Comparison of ENCODE assay signal across 8 mouse cellular contexts in the genomic region with DNA sequence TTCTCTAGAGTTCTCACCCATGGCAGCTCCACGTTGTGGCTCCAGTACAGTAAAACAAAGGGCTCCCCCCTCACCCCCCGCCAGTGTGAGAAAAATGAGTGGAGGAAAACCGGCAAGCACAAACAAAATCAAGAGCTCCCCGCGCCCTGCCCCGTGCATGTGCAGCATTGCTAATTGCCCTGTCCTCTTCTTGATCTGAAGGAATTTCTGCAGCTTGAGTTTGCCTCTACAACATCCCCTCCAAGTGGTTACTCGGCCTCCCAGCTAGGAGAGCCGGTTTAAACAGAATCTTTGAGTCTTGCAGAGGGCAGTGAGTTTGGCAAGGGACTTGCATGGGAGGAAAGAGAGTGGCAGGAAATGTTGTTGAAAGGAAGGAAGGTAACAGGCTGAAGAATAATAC. TPM values are rescaled to one million over a fixed set of nuclear protein-coding genes. Genes with fewer than 3 reads are reported as not detected.
DNase-seq lines count a peak whose midpoint lies in the region; ATAC-seq and TF ChIP-seq lines count a peak whose summit lies in the region.

No protein-coding gene starts in this region.

- H3K9ac ChIP-seq in midbrain, postnatal 0 days (replicated peaks; ENCODE audit: low read length, poor library complexity, severe bottlenecking) = no peak overlapping the region

- H3K36me3 ChIP-seq in midbrain, postnatal 0 days (ENCODE audit: insufficient read depth, low read length) = no peaks in the 10 kb centered on the region

- peak; percentile 67 for TF ChIP-seq CTCF in midbrain, postnatal 0 days (IDR thresholded peaks at IDR 0.05)

- peak; percentile 49 for ATAC-seq in midbrain, postnatal 0 days (ENCODE audit: low FRiP score)

- no peaks in the 10 kb centered on the region for H3K9me3 ChIP-seq in midbrain, postnatal 0 days (ENCODE audit: low read length)

- 28% methylated on average over 8 of the region's 8 CpGs for WGBS in midbrain, postnatal 0 days

- no peaks in the 10 kb centered on the region for H3K4me1 ChIP-seq in midbrain, postnatal 0 days (ENCODE audit: insufficient read depth, low read length)

- H3K4me3 ChIP-seq in midbrain, postnatal 0 days (ENCODE audit: low read depth, low read length) = no peak overlapping the region

- no peaks in the 10 kb centered on the region for H3K27me3 ChIP-seq in midbrain, postnatal 0 days (ENCODE audit: insufficient read depth, low read length)

- H3K27ac ChIP-seq in midbrain, postnatal 0 days (ENCODE audit: low read depth, low read length) = no peak overlapping the region

- DNase-seq in left cerebral cortex, postnatal 4 days = peak; percentile 30
- DNase-seq in left cerebral cortex, postnatal 36 days (ENCODE audit: low spot score in 2 of 2) = no peak
- DNase-seq in brain, adult 2 months (ENCODE audit: low read depth, low spot score) = peak; percentile 69
- DNase-seq in heart, adult 9 months (ENCODE audit: low spot score in 2 of 2) = peak; percentile 45 to 54
- DNase-seq in kidney, adult 8-10 months = peak; percentile 21 to 28
- DNase-seq in midbrain, postnatal 0 days (ENCODE audit: low spot score) = peak; percentile 70
- DNase-seq in layer of hippocampus, postnatal 14 days (ENCODE audit: low spot score in 2 of 2) = no peak
- no peak for DNase-seq in adrenal gland, postnatal 4 days (ENCODE audit: low spot score in 2 of 2)

- H3K4me2 ChIP-seq in midbrain, postnatal 0 days (ENCODE audit: low read depth, low read length, poor library complexity, severe bottlenecking) = peak overlapping the region; percentile 12; the same call in 1 of the 2 replicates

- intact Hi-C loops in left cerebral cortex, postnatal 4 days (cut with DNase I) = no loop called here
- intact Hi-C loops in left cerebral cortex, postnatal 36 days (cut with DNase I) = no loop called here

RNA-seq across cellular contexts. Expression of a gene that starts 3.6 kb away (rescaled TPM):
- total RNA-seq in left cerebral cortex, postnatal 4 days (2021) = 1,000 to 10,000 TPM; 1,755 to 1,817 TPM
- 100 to 1,000 TPM; 896 to 982 TPM for total RNA-seq in left cerebral cortex, postnatal 36 days (2021)
- total RNA-seq in midbrain, postnatal 0 days (2014; rRNA removed) = 1,032 and 1,416 TPM in 2 replicates
- 4,228 and 4,382 TPM in 2 replicates for polyA plus RNA-seq in midbrain, postnatal 0 days (2015; fragmentation: Nextera tagmentation; extraction: Ambion mirVana)
- 1,000 to 10,000 TPM; 1,983 to 2,031 TPM for total RNA-seq in layer of hippocampus, postnatal 14 days (2021)
- total RNA-seq in adrenal gland, postnatal 4 days (2021) = 100 to 1,000 TPM; 645 to 701 TPM

RNA-seq across cellular contexts. Expression of a gene that starts 51.4 kb away (rescaled TPM):
- under 1 TPM; 0.20 to 0.38 TPM for total RNA-seq in left cerebral cortex, postnatal 4 days (2021)
- total RNA-seq in left cerebral cortex, postnatal 36 days (2021) = under 1 TPM; 0.12 to 0.16 TPM
- 0.11 TPM in 1 of 2 replicates, not detected in the other for total RNA-seq in midbrain, postnatal 0 days (2014; rRNA removed)
- polyA plus RNA-seq in midbrain, postnatal 0 days (2015; fragmentation: Nextera tagmentation; extraction: Ambion mirVana) = 0.05 TPM in 1 of 2 replicates, not detected in the other
- total RNA-seq in layer of hippocampus, postnatal 14 days (2021) = under 1 TPM; 0.12 to 0.53 TPM
- 1 to 10 TPM; 1.7 to 1.8 TPM for total RNA-seq in adrenal gland, postnatal 4 days (2021)

Comparison
In these comparisons a context has a peak if more than half of its experiments do, and no peak if none do; other contexts are left out.
1. DNase-seq: peak in left cerebral cortex, postnatal 4 days (single experiment), brain, adult 2 months (single experiment), heart, adult 9 months (2 of 2), kidney, adult 8-10 months (2 of 2) and midbrain, postnatal 0 days (single experiment); none in left cerebral cortex, postnatal 36 days (0 of 2), layer of hippocampus, postnatal 14 days (0 of 2) and adrenal gland, postnatal 4 days (0 of 2).